Mouse (Mus musculus) embryonic facial prominence, embryonic 10.5 days (tissue): ENCODE measurements at regions not wholly inside any gene's neighbourhood (a gene's known extent, or its start where the extent isn't known, plus 50 kb on each side); places are given as distances from the start of the nearest gene placed in this dataset. TPM values are rescaled to one million over a fixed set of nuclear protein-coding genes. Genes with fewer than 3 reads are reported as not detected.

ENCODE experiments used
- DNase-seq: peaks from one replicate; pipeline ENCODE4 v3.0.0-alpha.2; 2017; ENCODE audit warnings: low spot score
- H3K27ac ChIP-seq: fragments of 300-500 bp; sonication (generic); replicated peaks from 2 replicates; pipeline ENCODE4 v1.5.1; 2016; ENCODE audit warnings: mild to moderate bottlenecking
- H3K27me3 ChIP-seq: fragments of 300-500 bp; sonication (generic); replicated peaks from 2 replicates; pipeline ENCODE4 v1.6.1; 2016; ENCODE audit warnings: low read depth, mild to moderate bottlenecking; ENCODE audit not compliant: poor library complexity, severe bottlenecking
- H3K36me3 ChIP-seq: fragments of 300-500 bp; sonication (generic); replicated peaks from 2 replicates; pipeline ENCODE4 v1.6.1; 2016; ENCODE audit warnings: mild to moderate bottlenecking, moderate library complexity
- H3K4me1 ChIP-seq: fragments of 300-500 bp; sonication (generic); 2 replicates; pipeline ENCODE4 v1.6.1; 2016
- H3K4me3 ChIP-seq: fragments of 300-500 bp; sonication (generic); 2 replicates; pipeline ENCODE4 v1.5.1; 2016; ENCODE audit warnings: mild to moderate bottlenecking, moderate library complexity
- H3K9me3 ChIP-seq: fragments of 300-500 bp; sonication (generic); 2 replicates; pipeline ENCODE4 v1.6.1; 2016; ENCODE audit warnings: mild to moderate bottlenecking
- WGBS: fragments of 180-500 bp; shearing (Covaris S2); methylation state at CpG from one replicate; pipeline ENCODE4 v1.1.7; 2016; 5-methylcytosine and 5-hydroxymethylcytosine counted together
- microRNA-seq: library from miRNA; unstranded; fragments of <30 nt; microRNA quantifications from one replicate; pipeline ENCODE4, GENCODE M21; 2017

DNA sequence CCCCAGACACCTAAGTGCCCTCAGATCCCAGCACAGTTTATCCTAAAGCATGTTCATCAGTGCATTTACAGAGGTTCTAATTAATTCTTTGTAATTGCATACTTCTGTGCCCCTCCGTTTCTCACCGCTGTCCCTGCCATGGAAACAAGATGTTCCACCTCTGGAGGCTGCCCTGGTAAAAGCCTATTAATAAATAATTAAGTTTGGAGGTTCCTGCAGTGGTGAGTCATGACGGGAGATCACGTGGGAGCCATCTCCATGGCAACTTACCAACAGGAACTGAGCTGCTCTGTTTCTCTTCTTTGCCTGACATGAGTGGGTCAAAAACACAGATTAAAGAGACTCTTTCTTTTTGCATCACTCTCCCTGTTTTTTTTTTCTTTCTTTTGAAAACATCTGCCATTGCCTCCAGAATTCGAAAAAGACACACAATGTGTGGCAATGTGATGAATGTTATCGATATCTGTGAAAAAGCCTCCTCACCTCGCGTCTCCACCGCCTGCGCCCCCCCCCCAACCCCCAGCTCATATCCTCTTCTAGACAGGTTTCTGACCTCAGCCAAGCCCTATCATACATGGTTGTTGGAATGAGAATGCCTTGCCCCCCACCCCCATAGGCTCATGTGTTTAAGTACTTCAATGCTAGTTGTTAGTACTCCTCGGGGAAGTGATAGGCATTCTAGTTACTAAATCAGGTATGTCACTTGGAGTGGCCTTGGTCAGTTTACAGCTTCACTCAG lies 965.9 kb downstream of the Ntrk3 start:
- 0 out of 2 replicates have a peak, but pooled peaks cover 4% of the 10 kb centered on the region for H3K4me1 ChIP-seq
- H3K27ac ChIP-seq, result no peak overlapping the region
- H3K36me3 ChIP-seq, result no peaks in the 10 kb centered on the region
- H3K27me3 ChIP-seq, result no peaks in the 10 kb centered on the region
- WGBS, result 72% methylated on average over 11 of the region's 11 CpGs
- no peaks in the 10 kb centered on the region for H3K9me3 ChIP-seq
- H3K4me3 ChIP-seq, result no peak overlapping the region
- peak; percentile 27 for DNase-seq

DNA sequence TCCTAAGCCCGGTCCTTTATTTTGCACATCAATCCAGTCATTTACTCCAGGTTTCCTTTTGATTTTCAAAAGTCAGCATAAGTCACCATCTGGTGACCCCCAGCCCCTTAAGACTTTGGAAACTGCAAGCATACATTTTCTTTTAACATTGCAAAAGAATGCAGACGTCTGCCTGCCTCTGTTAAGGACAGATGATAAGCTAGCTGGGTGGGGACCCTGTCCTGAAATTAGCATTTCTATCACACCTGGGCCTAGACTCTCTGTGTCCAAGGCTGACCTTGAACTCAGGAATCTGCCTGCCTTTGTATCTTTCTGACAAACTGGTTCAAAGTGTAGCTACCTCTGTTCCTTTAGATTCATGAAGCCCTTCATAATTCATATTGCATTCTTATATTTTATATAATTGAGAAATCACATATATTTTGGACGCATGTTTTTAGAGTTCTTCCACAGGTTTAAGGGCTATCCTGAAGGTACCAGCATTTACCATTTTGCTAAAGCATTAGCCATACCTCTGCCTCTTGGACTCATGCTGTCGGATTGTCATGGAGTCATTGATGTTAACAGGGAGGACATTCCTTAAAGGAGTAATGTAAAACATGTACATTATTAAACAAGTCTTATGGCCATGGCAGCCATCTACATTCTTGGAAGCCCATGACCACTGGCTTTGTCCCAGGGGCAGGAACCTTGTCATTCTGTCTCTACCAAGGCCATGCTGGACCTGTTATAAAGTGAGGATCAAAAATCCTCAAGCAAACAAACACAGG lies 998.6 kb downstream of the Ntrk3 start:
- Histone ChIP-seq H3K27me3 (no peaks in the 10 kb centered on the region), H3K36me3 (no peaks in the 10 kb centered on the region), H3K9me3 (no peaks in the 10 kb centered on the region), H3K27ac (no peak overlapping the region), H3K4me3 (no peak overlapping the region), H3K4me1 (no peaks in the 10 kb centered on the region)
- 67% methylated on average over 4 of the region's 4 CpGs for WGBS
- DNase-seq, result no peak

Small RNAs in the stretch of these regions (microRNA-seq; reads per million reads assigned to microRNA genes)
- gene Gm44358, result not detected
